9 mouse cellular contexts compared by ENCODE assay signal in the genomic region with DNA sequence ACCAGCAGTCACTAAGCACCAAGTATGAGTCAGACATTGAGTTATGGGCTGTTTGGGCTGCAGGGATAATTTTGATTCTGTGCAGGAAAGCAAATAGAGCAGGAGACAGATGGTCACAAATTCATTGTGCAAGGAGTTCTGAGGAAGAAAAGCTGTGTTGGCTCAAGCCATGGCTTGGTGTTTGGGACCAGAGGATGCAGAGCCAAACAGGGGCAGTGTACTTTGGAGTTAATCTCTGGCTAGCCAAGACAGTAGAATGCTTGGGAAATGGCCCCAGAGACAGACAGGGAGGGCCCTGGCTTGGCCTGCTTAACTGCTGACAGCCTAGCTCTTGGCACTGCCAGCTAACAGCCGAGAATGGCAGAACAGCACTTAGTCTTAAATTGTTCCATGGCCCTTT.
DNase-seq lines count a peak whose midpoint lies in the region; ATAC-seq lines count a peak whose summit lies in the region.
"Had no signal": no experiment of that assay in that cellular context is flagged by ENCODE, and none has a peak within 500 bp of the region (broad histone marks: within the 10 kb centered on the region; RNA-seq: fewer than 3 reads in every experiment).

No protein-coding gene starts in this region.

- H3K4me1 ChIP-seq in neural tube, embryonic 15.5 days, result no peaks in the 10 kb centered on the region
- H3K4me1 ChIP-seq in kidney, embryonic 14.5 days (ENCODE audit: control insufficient read depth, insufficient read depth, low read length), result no peaks in the 10 kb centered on the region
- H3K4me1 ChIP-seq: limb, embryonic 13.5 days had no signal

- H3K27me3 ChIP-seq in neural tube, embryonic 15.5 days (replicated peaks), result no peaks in the 10 kb centered on the region
- H3K27me3 ChIP-seq in kidney, embryonic 14.5 days (ENCODE audit: control insufficient read depth, insufficient read depth, low read length), result no peaks in the 10 kb centered on the region
- H3K27me3 ChIP-seq: limb, embryonic 13.5 days had no signal

- H3K9me3 ChIP-seq in neural tube, embryonic 15.5 days (replicated peaks), result no peaks in the 10 kb centered on the region
- H3K9me3 ChIP-seq in kidney, embryonic 14.5 days (ENCODE audit: control insufficient read depth, low read length), result no peaks in the 10 kb centered on the region
- H3K9me3 ChIP-seq: limb, embryonic 13.5 days had no signal

- H3K4me3 ChIP-seq in neural tube, embryonic 15.5 days (replicated peaks), result no peak overlapping the region
- H3K4me3 ChIP-seq in kidney, embryonic 14.5 days (ENCODE audit: low read length), result no peak overlapping the region
- H3K4me3 ChIP-seq: limb, embryonic 13.5 days had no signal

- WGBS in neural tube, embryonic 15.5 days, result 64% methylated on average over 1 of the region's 1 CpGs
- 75% methylated on average over 1 of the region's 1 CpGs for WGBS in kidney, embryonic 14.5 days

- H3K36me3 ChIP-seq in neural tube, embryonic 15.5 days, result no peaks in the 10 kb centered on the region
- no peaks in the 10 kb centered on the region for H3K36me3 ChIP-seq in kidney, embryonic 14.5 days (ENCODE audit: control insufficient read depth, insufficient read depth, low read length)
- H3K36me3 ChIP-seq: limb, embryonic 13.5 days had no signal

- no peak for DNase-seq in neural tube, embryonic 10.5 days (ENCODE audit: extremely low spot score, low spot score)
- DNase-seq in frontal cortex, adult 2 months (ENCODE audit: extremely low spot score in 1 of 2, low spot score in 1 of 2), result peak; percentile 7 to 61
- DNase-seq in left cerebral cortex, adult 18-20 months (ENCODE audit: low spot score in 2 of 2), result peak; percentile 4 to 36
- DNase-seq in spleen, postnatal 10 days (ENCODE audit: low spot score in 2 of 2), result no peak
- DNase-seq in thymus, postnatal 4 days, result no peak
- no peak for DNase-seq in testis, postnatal 14 days (ENCODE audit: low spot score)

- H3K27ac ChIP-seq in neural tube, embryonic 15.5 days (replicated peaks), result no peak overlapping the region
- no peak overlapping the region for H3K27ac ChIP-seq in kidney, embryonic 14.5 days (ENCODE audit: low read depth, low read length)
- H3K27ac ChIP-seq: limb, embryonic 13.5 days had no signal

- no peak overlapping the region for H3K9ac ChIP-seq in neural tube, embryonic 15.5 days (replicated peaks)
- H3K9ac ChIP-seq in kidney, embryonic 14.5 days (ENCODE audit: low read depth, low read length), result no peak overlapping the region
- H3K9ac ChIP-seq: limb, embryonic 13.5 days had no signal

- ATAC-seq in neural tube, embryonic 15.5 days (ENCODE audit: low FRiP score), result peak; percentile 61; the same call in 1 of the 2 replicates
- no peak for ATAC-seq in kidney, embryonic 14.5 days (ENCODE audit: low FRiP score, low TSS enrichment)

- H3K4me2 ChIP-seq in neural tube, embryonic 15.5 days, result no peak overlapping the region
- H3K4me2 ChIP-seq in kidney, embryonic 14.5 days (replicated peaks; ENCODE audit: low read depth, low read length), result no peak overlapping the region
- H3K4me2 ChIP-seq: limb, embryonic 13.5 days had no signal

Comparison
In these comparisons a context has a peak if more than half of its experiments do, and no peak if none do; other contexts are left out.
1. DNase-seq: peak in frontal cortex, adult 2 months (2 of 2) and left cerebral cortex, adult 18-20 months (2 of 2); none in neural tube, embryonic 10.5 days (single experiment), spleen, postnatal 10 days (0 of 2), thymus, postnatal 4 days (single experiment) and testis, postnatal 14 days (single experiment).